Mouse (Mus musculus): ENCODE measurements around the gene Wwtr1. TPM values are rescaled to one million over a fixed set of nuclear protein-coding genes. Genes with fewer than 3 reads are reported as not detected.

The Wwtr1 gene
- polyA plus RNA-seq, 1 experiment from 2014 or later, result 7.7 TPM

DNA sequence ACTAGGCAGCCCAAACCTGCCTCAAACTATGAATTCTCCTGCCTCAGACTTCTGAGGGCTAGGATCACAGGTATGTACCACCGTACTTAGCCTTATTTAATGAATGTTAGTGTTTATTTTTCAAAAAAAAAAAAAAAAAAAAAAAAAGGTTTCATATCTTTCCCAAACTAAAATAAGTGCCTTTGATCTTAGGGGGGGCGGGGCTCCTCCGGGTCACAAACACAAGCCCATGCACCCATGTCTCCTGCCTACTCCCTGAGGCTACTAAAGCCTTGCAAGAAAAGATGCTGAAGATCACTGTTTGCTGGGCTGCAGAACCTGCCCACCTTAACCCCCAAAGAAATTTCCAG is 20.8 kb downstream of the Wwtr1 start:
- Histone ChIP-seq H3K9ac (no peak overlapping the region), H3K4me1 (replicated peaks) (no peaks in the 10 kb centered on the region), H3K27ac (replicated peaks) (no peak overlapping the region), H3K4me3 (no peak overlapping the region), H3K27me3 (no peaks in the 10 kb centered on the region), H3K36me3 (no peaks in the 10 kb centered on the region), H3K9me3 (no peaks in the 10 kb centered on the region), H3K4me2 (no peak overlapping the region)
- WGBS, result 90% methylated on average over 3 of the region's 3 CpGs
- no peak for ATAC-seq (ENCODE audit: low FRiP score, low read depth)

DNA sequence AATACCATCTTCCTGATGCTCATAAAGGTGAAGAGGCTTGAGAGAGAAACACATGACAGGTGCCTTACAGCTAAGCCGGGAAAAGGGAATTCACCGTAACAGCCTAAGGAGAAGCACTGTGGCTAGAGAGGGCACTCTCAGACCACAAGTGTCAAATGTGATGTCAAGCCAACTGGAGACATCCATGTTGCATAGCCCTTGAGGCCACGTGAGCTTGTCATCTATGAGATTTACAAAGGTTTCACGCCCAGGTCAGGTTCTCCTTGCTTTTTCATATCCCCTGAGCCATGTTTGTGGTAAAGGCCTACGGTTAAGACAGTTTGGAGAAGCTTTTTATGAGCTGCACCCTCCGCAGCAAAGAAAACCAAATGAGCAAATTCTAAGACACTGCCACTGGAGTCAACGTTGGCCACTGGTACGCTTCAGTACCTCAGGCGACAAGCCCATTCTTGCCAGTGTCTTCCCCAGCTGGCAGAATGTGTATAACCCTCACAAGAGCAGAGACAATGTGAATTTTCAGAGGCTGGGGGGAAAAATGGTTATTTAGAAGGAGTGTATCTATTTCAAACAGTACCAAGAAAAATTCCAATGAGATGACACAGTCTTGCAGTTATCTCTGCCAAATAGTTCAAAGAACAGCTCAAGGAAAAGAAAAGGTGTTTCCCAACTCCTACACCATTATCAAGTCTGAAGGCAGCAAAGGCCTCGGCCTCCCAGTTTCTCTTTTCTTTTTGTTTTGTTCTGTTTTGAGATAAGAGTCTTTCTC is 21.4 kb downstream of the Wwtr1 start:
- Histone ChIP-seq H3K4me2 (no peak overlapping the region), H3K4me1 (replicated peaks) (no peaks in the 10 kb centered on the region), H3K27me3 (no peaks in the 10 kb centered on the region), H3K27ac (replicated peaks) (no peak overlapping the region), H3K4me3 (no peak overlapping the region), H3K9ac (no peak overlapping the region), H3K36me3 (no peaks in the 10 kb centered on the region), H3K9me3 (no peaks in the 10 kb centered on the region)
- no peak for ATAC-seq (ENCODE audit: low FRiP score, low read depth)
- WGBS, result 89% methylated on average over 10 of the region's 10 CpGs

DNA sequence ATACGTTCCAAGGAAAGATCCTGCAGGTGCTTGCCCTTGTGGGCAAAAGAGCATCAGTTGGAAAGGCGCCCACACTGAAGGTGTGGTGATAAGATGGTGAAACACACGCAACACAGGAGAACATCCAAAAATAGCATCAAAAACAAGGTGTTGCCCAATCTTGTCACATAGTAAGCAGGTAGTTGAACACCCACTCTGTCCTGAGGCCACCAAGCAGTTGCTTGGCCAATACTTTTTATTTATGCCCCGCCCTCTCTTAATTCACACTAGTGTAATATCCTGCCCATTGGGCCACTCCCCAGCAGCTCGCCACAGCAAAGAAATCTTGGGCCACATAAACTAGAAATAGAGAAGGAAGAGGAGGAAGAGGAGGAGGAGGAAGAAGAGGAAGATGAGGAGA is 22.6 kb downstream of the Wwtr1 start:
- Histone ChIP-seq H3K4me1 (replicated peaks) (no peaks in the 10 kb centered on the region), H3K4me3 (no peak overlapping the region), H3K9ac (no peak overlapping the region), H3K9me3 (no peaks in the 10 kb centered on the region), H3K27ac (replicated peaks) (no peak overlapping the region), H3K4me2 (no peak overlapping the region), H3K36me3 (no peaks in the 10 kb centered on the region), H3K27me3 (no peaks in the 10 kb centered on the region)
- no peak for ATAC-seq (ENCODE audit: low FRiP score, low read depth)
- WGBS, result 97% methylated on average over 5 of the region's 5 CpGs

DNA sequence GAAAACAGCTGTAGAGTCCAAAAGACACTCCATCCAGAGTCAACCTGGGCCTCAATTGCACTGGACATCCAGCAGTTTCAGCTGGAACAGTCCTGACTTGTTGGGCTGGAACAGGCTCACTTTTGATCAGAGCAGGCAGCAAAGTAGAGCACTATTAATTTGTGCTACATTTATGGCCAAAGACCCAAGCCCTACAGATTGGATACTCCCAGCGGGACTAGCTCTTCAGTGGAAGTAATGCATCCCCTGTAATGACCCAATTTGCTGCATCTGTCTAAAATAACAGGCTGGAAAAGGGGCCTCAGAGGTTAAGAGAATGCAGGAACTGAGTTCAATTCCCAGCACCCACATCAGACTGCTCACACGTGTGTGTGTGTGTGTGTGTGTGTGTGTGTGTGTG is 24.5 kb downstream of the Wwtr1 start:
- Histone ChIP-seq H3K4me1 (replicated peaks) (no peaks in the 10 kb centered on the region), H3K27me3 (no peaks in the 10 kb centered on the region), H3K4me2 (no peak overlapping the region), H3K4me3 (no peak overlapping the region), H3K9ac (no peak overlapping the region), H3K9me3 (no peaks in the 10 kb centered on the region), H3K27ac (replicated peaks) (no peak overlapping the region), H3K36me3 (no peaks in the 10 kb centered on the region)
- WGBS, result 86% methylated on average over 2 of the region's 2 CpGs
- ATAC-seq (ENCODE audit: low FRiP score, low read depth), result no peak

DNA sequence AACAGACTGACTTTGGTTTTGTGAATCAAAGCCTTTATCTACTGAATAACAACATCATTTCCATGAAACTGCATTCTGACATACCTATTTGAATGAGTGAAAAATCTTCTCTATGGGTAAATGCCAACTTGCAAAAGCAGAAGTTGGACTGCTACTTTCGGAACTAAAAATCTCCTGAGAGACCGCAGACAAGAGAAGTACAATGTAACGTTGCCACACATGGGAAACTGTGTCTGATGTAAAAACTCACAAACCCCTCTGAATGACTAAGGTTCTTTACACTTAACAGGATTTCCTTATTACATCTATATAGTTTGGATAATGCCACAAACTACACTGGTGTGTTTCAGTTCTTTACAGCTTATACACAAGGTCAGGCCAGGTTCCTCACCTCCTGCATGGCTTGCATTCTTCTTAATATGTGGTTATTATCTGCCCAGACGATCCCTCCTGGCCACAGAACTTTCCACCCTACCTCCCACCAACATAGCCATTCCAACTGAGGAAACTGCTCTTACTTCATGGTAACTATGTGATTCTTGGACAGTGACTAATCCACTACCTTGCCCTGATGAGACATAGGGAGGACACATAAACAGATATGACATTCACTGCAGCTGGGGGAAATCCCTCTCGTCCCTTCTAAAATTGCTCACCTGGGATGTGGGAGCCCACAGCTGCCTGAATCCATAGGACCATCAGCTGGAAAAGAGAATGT is 25.1 kb downstream of the Wwtr1 start:
- Histone ChIP-seq H3K27me3 (no peaks in the 10 kb centered on the region), H3K4me3 (no peak overlapping the region), H3K4me1 (replicated peaks) (no peaks in the 10 kb centered on the region), H3K36me3 (no peaks in the 10 kb centered on the region), H3K9me3 (no peaks in the 10 kb centered on the region), H3K9ac (no peak overlapping the region), H3K4me2 (no peak overlapping the region), H3K27ac (replicated peaks) (no peak overlapping the region)
- WGBS, result 79% methylated on average over 5 of the region's 5 CpGs
- no peak for ATAC-seq (ENCODE audit: low FRiP score, low read depth)

DNA sequence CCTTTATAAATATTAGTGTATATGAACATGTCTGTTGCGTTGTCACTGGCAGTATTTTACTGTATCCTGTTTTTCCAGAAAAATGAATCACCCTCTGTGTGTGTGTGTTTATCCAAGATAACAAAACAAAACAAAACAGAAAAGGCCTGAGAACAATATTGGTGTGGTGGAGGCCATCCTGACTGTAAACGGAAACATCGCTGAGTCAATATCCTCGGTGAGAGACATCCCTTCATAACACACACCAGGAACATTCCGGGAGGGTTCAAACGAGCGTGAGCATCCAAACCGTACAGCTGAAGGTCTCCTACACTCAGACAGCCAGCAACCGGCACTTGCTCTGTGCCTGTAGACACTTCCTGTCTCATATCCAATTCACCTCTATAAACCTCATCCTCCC is 31.6 kb downstream of the Wwtr1 start:
- Histone ChIP-seq H3K4me1 (replicated peaks) (no peaks in the 10 kb centered on the region), H3K27ac (replicated peaks) (no peak overlapping the region), H3K4me2 (no peak overlapping the region), H3K27me3 (no peaks in the 10 kb centered on the region), H3K4me3 (no peak overlapping the region), H3K9me3 (no peaks in the 10 kb centered on the region), H3K9ac (no peak overlapping the region), H3K36me3 (no peaks in the 10 kb centered on the region)
- ATAC-seq (ENCODE audit: low FRiP score, low read depth), result no peak
- 80% methylated on average over 9 of the region's 9 CpGs for WGBS

DNA sequence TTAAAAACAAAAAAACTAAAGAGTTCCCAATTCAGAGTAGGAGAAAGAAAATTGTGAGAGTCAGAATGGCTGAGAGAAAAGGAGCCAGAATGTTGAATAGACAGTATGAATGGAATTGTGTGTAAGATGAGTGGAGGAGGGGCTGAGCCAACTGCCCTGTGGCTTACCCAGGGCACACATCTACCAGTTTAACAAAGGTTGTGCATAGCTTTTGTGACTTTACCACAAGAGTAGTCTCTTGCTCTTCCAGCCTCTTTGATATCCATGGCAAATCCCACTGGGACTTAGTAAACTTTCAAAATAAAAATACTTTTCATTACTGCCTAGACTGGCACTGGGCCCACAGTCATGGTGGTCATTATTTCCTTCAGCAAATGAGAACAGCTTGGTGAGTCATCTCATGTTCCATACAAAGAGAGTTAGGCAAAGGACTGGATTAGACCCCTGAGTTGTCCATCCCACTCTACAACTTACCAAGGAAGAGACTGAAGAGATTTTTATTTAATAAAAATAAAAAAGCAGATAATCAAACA is 32.8 kb downstream of the Wwtr1 start:
- H3K4me2 ChIP-seq, result no peak overlapping the region
- H3K36me3 ChIP-seq, result no peaks in the 10 kb centered on the region
- H3K27ac ChIP-seq (replicated peaks), result no peak overlapping the region
- no peaks in the 10 kb centered on the region for H3K9me3 ChIP-seq
- no peaks in the 10 kb centered on the region for H3K27me3 ChIP-seq
- no peak overlapping the region for H3K4me3 ChIP-seq
- no peaks in the 10 kb centered on the region for H3K4me1 ChIP-seq (replicated peaks)
- ATAC-seq (ENCODE audit: low FRiP score, low read depth), result no peak
- no peak overlapping the region for H3K9ac ChIP-seq

DNA sequence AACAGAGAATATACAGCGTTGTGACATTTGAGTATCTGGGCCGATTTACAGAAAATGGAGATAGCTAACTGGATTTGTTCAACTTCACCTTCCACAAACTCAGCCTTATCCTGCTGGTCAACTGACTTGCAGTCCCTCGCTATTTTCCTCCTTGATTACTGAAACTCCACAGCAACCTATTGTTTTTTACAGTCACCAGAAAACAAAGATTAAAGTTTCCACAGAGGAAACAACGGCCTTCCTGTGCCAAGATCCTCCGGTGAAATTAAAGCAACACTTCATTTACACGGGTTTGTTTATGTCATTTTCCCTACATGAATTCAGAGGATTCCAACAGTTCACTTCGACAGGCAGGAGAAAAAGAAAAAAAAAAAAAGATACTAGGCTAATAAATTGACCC is 34.5 kb downstream of the Wwtr1 start:
- no peak overlapping the region for H3K4me2 ChIP-seq
- H3K27me3 ChIP-seq, result no peaks in the 10 kb centered on the region
- H3K4me1 ChIP-seq (replicated peaks), result no peaks in the 10 kb centered on the region
- H3K36me3 ChIP-seq, result no peaks in the 10 kb centered on the region
- WGBS, result 68% methylated on average over 7 of the region's 7 CpGs
- H3K4me3 ChIP-seq, result no peak overlapping the region
- H3K9ac ChIP-seq, result no peak overlapping the region
- no peak for ATAC-seq (ENCODE audit: low FRiP score, low read depth)
- H3K9me3 ChIP-seq, result no peaks in the 10 kb centered on the region
- no peak overlapping the region for H3K27ac ChIP-seq (replicated peaks)

DNA sequence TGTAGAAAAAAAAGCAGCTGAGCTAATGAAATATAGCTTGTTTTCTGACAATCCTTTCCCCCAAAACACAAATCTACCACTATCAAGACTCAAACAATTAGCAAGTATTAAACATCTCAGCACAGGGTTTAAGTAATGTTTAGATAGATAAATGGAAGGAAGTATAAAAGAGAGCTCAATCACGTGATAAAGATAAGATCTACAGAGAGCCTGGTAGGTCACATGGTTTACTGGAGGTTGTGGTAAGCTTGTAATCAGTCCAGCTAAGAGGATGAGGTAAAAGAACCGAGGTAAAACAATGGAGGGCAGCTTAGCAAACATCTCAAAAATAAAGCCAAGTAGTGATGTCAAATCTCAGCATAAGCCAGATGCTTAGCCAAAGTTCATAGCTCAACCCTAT is 35.2 kb downstream of the Wwtr1 start:
- Histone ChIP-seq H3K27ac (replicated peaks) (no peak overlapping the region), H3K4me3 (no peak overlapping the region), H3K4me2 (no peak overlapping the region), H3K9ac (no peak overlapping the region), H3K36me3 (no peaks in the 10 kb centered on the region), H3K9me3 (no peaks in the 10 kb centered on the region), H3K27me3 (no peaks in the 10 kb centered on the region), H3K4me1 (replicated peaks) (peaks cover 4% of the 10 kb centered on the region; the same call in 1 of the 2 replicates)
- WGBS, result 75% methylated on average over 2 of the region's 2 CpGs
- no peak for ATAC-seq (ENCODE audit: low FRiP score, low read depth)

DNA sequence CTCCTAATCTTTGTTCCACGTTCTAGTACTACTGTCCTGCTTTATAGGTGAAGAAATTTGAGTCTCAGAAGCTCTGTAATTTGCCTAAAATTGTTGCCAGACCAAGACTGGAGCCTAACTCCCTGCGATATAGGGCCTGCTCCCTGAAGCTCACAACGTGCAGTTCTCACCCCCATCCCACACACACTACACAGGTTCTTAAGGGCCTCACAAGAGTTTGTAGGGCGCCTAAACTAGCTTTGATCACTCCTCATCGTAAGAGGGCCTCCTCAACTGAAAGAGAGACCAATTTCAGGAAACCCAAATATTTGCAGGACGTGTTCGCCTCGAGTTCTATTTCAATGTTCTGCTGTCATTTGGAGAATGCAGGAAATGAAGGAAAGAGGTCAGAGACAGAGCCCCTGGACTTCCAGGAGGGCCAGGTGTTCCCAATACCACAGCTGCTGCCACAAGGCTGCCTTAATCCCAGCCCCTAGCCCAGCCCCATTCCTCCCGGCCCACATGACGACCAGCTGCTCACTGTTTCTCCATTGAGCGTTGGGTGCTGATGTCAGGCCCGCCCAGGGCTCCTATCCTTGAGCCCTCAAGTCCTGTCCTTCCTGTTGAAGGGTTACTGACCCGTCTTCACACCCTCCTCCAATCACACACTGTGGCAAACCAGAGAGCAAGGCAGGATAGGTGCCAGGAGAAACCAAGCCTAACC is 40.1 kb downstream of the Wwtr1 start:
- 84% methylated on average over 13 of the region's 13 CpGs for WGBS
- Histone ChIP-seq H3K9ac (no peak overlapping the region), H3K27me3 (no peaks in the 10 kb centered on the region), H3K27ac (replicated peaks) (no peak overlapping the region), H3K4me2 (no peak overlapping the region), H3K9me3 (no peaks in the 10 kb centered on the region), H3K4me1 (replicated peaks) (peaks cover 4% of the 10 kb centered on the region; the same call in 1 of the 2 replicates), H3K4me3 (no peak overlapping the region), H3K36me3 (no peaks in the 10 kb centered on the region)
- no peak for ATAC-seq (ENCODE audit: low FRiP score, low read depth)

DNA sequence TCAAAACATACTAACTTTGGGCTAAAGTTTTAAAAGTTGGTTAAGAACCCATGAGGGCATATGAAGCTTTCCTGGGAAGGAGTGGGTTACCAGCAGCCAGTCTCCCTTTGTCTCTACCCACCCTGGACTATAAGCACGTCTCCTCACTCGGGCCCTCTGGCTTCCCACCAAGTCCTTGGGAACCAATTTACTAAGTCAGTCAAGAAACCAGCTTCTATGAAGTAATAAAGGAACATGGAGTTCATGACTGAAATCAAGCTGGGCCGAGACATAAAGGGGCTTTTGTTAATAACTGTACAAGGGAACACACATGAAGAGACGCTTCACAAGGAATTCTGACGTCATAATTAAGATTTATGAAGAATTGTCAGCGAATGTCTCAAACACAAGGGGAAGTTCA is 41.3 kb downstream of the Wwtr1 start:
- Histone ChIP-seq H3K4me2 (no peak overlapping the region), H3K9ac (no peak overlapping the region), H3K4me3 (no peak overlapping the region), H3K4me1 (replicated peaks) (peaks cover 4% of the 10 kb centered on the region; the same call in 1 of the 2 replicates), H3K27me3 (no peaks in the 10 kb centered on the region), H3K9me3 (no peaks in the 10 kb centered on the region), H3K36me3 (no peaks in the 10 kb centered on the region), H3K27ac (replicated peaks) (no peak overlapping the region)
- 43% methylated on average over 6 of the region's 6 CpGs for WGBS
- ATAC-seq (ENCODE audit: low FRiP score, low read depth), result peak; percentile 56; the same call in 1 of the 2 replicates

DNA sequence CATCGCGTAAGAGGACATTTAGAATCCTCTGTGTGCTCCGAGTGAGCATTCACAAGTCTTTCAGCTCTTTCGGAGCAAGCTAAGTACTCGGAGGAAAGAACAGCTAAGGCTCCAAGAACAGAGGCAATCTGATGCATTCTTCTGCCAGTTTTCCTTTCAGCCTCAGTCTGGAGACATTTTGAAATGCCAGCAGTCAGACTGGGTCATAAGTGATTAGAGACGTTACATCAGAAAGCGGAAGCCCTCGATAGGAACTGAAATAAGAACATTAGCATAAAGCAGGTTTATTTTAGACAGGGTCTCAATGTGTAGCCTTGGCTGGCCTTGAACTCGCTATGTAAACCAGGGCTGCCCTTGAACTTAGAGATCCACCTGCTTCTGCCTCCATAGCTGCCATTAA is 41.8 kb downstream of the Wwtr1 start:
- Histone ChIP-seq H3K36me3 (no peaks in the 10 kb centered on the region), H3K9me3 (no peaks in the 10 kb centered on the region), H3K27me3 (no peaks in the 10 kb centered on the region), H3K4me1 (replicated peaks) (peaks cover 4% of the 10 kb centered on the region; the same call in 1 of the 2 replicates), H3K4me3 (no peak overlapping the region), H3K4me2 (no peak overlapping the region), H3K9ac (no peak overlapping the region), H3K27ac (replicated peaks) (0 out of 2 replicates have a peak overlapping the region, but pooled peaks have one; percentile 0)
- 81% methylated on average over 9 of the region's 9 CpGs for WGBS
- ATAC-seq (ENCODE audit: low FRiP score, low read depth), result no peak
